Mouse (Mus musculus): ENCODE measurements around the gene Cpox. TPM values are rescaled to one million over a fixed set of nuclear protein-coding genes. Genes with fewer than 3 reads are reported as not detected.

Gene Cpox
- polyA plus RNA-seq, 1 experiment = 29.8 TPM

GRCm38 (mm10) chr16:58668586-58668985, 1.5 kb upstream of the Cpox start:
- Histone ChIP-seq H3K36me3 (ENCODE audit: control insufficient read depth, insufficient read depth, low read length) (no peaks in the 10 kb centered on the region; the same call in 1 of the 2 replicates), H3K27ac (ENCODE audit: insufficient read depth, low read depth, low read length) (no peak overlapping the region), H3K27me3 (replicated peaks; ENCODE audit: control insufficient read depth, insufficient read depth, low read length) (no peaks in the 10 kb centered on the region), H3K4me1 (ENCODE audit: control insufficient read depth, insufficient read depth, low read length) (0 out of 2 replicates have a peak, but pooled peaks cover 3% of the 10 kb centered on the region), H3K4me3 (ENCODE audit: insufficient read depth, low read depth, low read length) (no peak overlapping the region)
- TF ChIP-seq CTCF (conservative IDR thresholded peaks at IDR 0.05; ENCODE audit: insufficient read depth, insufficient read length, low read depth, low read length) (no peak), POLR2A (IDR thresholded peaks at IDR 0.05; ENCODE audit: low read depth, low read length) (no peak)
- no peak for DNase-seq
- 93% methylated on average over 3 of the region's 3 CpGs for WGBS

- Histone ChIP-seq H3K27me3 (replicated peaks; ENCODE audit: control insufficient read depth, insufficient read depth, low read length) (no peaks in the 10 kb centered on the region), H3K4me1 (ENCODE audit: control insufficient read depth, insufficient read depth, low read length) (peaks cover 6% of the 10 kb centered on the region; the same call in 1 of the 2 replicates), H3K4me3 (ENCODE audit: insufficient read depth, low read depth, low read length) (no peak overlapping the region), H3K36me3 (ENCODE audit: control insufficient read depth, insufficient read depth, low read length) (no peaks in the 10 kb centered on the region; the same call in 1 of the 2 replicates), H3K27ac (ENCODE audit: insufficient read depth, low read depth, low read length) (no peak overlapping the region)
- WGBS = 50% methylated on average over 5 of the region's 5 CpGs
- no peak for DNase-seq
- no peak for TF ChIP-seq POLR2A (IDR thresholded peaks at IDR 0.05; ENCODE audit: low read depth, low read length)
- no peak for TF ChIP-seq CTCF (conservative IDR thresholded peaks at IDR 0.05; ENCODE audit: insufficient read depth, insufficient read length, low read depth, low read length)
Observed at GRCm38 (mm10) chr16:58669264-58669663, 828 bp upstream of the Cpox start.

GRCm38 (mm10) chr16:58670643-58671042, 551 bp downstream of the Cpox start:
- WGBS = under 1% methylated on average over 25 of the region's 25 CpGs
- Histone ChIP-seq H3K36me3 (ENCODE audit: control insufficient read depth, insufficient read depth, low read length) (no peaks in the 10 kb centered on the region; the same call in 1 of the 2 replicates), H3K27me3 (replicated peaks; ENCODE audit: control insufficient read depth, insufficient read depth, low read length) (no peaks in the 10 kb centered on the region), H3K4me3 (ENCODE audit: insufficient read depth, low read depth, low read length) (peak overlapping the region; percentile 84), H3K27ac (ENCODE audit: insufficient read depth, low read depth, low read length) (peak overlapping the region; percentile 77), H3K4me1 (ENCODE audit: control insufficient read depth, insufficient read depth, low read length) (peaks cover 6% of the 10 kb centered on the region; the same call in 1 of the 2 replicates)
- TF ChIP-seq POLR2A (IDR thresholded peaks at IDR 0.05; ENCODE audit: low read depth, low read length) (no peak), CTCF (conservative IDR thresholded peaks at IDR 0.05; ENCODE audit: insufficient read depth, insufficient read length, low read depth, low read length) (no peak; the same call in 1 of the 2 replicates)
- DNase-seq = no peak

GRCm38 (mm10) chr16:58671212-58671985, 1.3 kb downstream of the Cpox start:
- WGBS = 52% methylated on average over 7 of the region's 8 CpGs
- H3K36me3 ChIP-seq (ENCODE audit: control insufficient read depth, insufficient read depth, low read length) = no peaks in the 10 kb centered on the region; the same call in 1 of the 2 replicates
- H3K27ac ChIP-seq (ENCODE audit: insufficient read depth, low read depth, low read length) = no peak overlapping the region
- H3K27me3 ChIP-seq (replicated peaks; ENCODE audit: control insufficient read depth, insufficient read depth, low read length) = no peaks in the 10 kb centered on the region
- TF ChIP-seq CTCF (conservative IDR thresholded peaks at IDR 0.05; ENCODE audit: insufficient read depth, insufficient read length, low read depth, low read length) (no peak), POLR2A (IDR thresholded peaks at IDR 0.05; ENCODE audit: low read depth, low read length) (no peak)
- DNase-seq = peak; percentile 73
- peak overlapping the region; percentile 84; the same call in 1 of the 2 replicates for H3K4me3 ChIP-seq (ENCODE audit: insufficient read depth, low read depth, low read length)
- peaks cover 6% of the 10 kb centered on the region; the same call in 1 of the 2 replicates for H3K4me1 ChIP-seq (ENCODE audit: control insufficient read depth, insufficient read depth, low read length)

GRCm38 (mm10) chr16:58672396-58672795, 2.3 kb downstream of the Cpox start:
- WGBS = 87% methylated on average over 13 of the region's 13 CpGs
- peaks cover 6% of the 10 kb centered on the region; the same call in 1 of the 2 replicates for H3K4me1 ChIP-seq (ENCODE audit: control insufficient read depth, insufficient read depth, low read length)
- TF ChIP-seq POLR2A (IDR thresholded peaks at IDR 0.05; ENCODE audit: low read depth, low read length) = no peak
- TF ChIP-seq CTCF (conservative IDR thresholded peaks at IDR 0.05; ENCODE audit: insufficient read depth, insufficient read length, low read depth, low read length) = no peak
- no peak overlapping the region for H3K27ac ChIP-seq (ENCODE audit: insufficient read depth, low read depth, low read length)
- H3K4me3 ChIP-seq (ENCODE audit: insufficient read depth, low read depth, low read length) = no peak overlapping the region
- no peak for DNase-seq
- H3K27me3 ChIP-seq (replicated peaks; ENCODE audit: control insufficient read depth, insufficient read depth, low read length) = no peaks in the 10 kb centered on the region
- H3K36me3 ChIP-seq (ENCODE audit: control insufficient read depth, insufficient read depth, low read length) = no peaks in the 10 kb centered on the region; the same call in 1 of the 2 replicates

- Histone ChIP-seq H3K4me1 (ENCODE audit: control insufficient read depth, insufficient read depth, low read length) (peaks cover 6% of the 10 kb centered on the region; the same call in 1 of the 2 replicates), H3K36me3 (ENCODE audit: control insufficient read depth, insufficient read depth, low read length) (peaks cover 2% of the 10 kb centered on the region; the same call in 1 of the 2 replicates), H3K27me3 (replicated peaks; ENCODE audit: control insufficient read depth, insufficient read depth, low read length) (no peaks in the 10 kb centered on the region), H3K4me3 (ENCODE audit: insufficient read depth, low read depth, low read length) (no peak overlapping the region), H3K27ac (ENCODE audit: insufficient read depth, low read depth, low read length) (peak overlapping the region; percentile 49)
- TF ChIP-seq POLR2A (IDR thresholded peaks at IDR 0.05; ENCODE audit: low read depth, low read length) (no peak), CTCF (conservative IDR thresholded peaks at IDR 0.05; ENCODE audit: insufficient read depth, insufficient read length, low read depth, low read length) (no peak)
- peak; percentile 81 for DNase-seq
- WGBS = 58% methylated on average over 15 of the region's 15 CpGs
Observed at GRCm38 (mm10) chr16:58673811-58674410, 3.8 kb downstream of the Cpox start.

- H3K4me3 ChIP-seq (ENCODE audit: insufficient read depth, low read depth, low read length) = no peak overlapping the region
- H3K27me3 ChIP-seq (replicated peaks; ENCODE audit: control insufficient read depth, insufficient read depth, low read length) = no peaks in the 10 kb centered on the region
- H3K36me3 ChIP-seq (ENCODE audit: control insufficient read depth, insufficient read depth, low read length) = peaks cover 2% of the 10 kb centered on the region; the same call in 1 of the 2 replicates
- peaks cover 4% of the 10 kb centered on the region; the same call in 1 of the 2 replicates for H3K4me1 ChIP-seq (ENCODE audit: control insufficient read depth, insufficient read depth, low read length)
- no peak overlapping the region for H3K27ac ChIP-seq (ENCODE audit: insufficient read depth, low read depth, low read length)
- peak; percentile 84 for DNase-seq
- no peak for TF ChIP-seq CTCF (conservative IDR thresholded peaks at IDR 0.05; ENCODE audit: insufficient read depth, insufficient read length, low read depth, low read length)
- TF ChIP-seq POLR2A (IDR thresholded peaks at IDR 0.05; ENCODE audit: low read depth, low read length) = no peak
- WGBS = 65% methylated on average over 13 of the region's 13 CpGs
Observed at GRCm38 (mm10) chr16:58675256-58675655, 5.2 kb downstream of the Cpox start.
